Mouse (Mus musculus): ENCODE data around the gene Ruvbl2. TPM values are rescaled to one million over a fixed set of nuclear protein-coding genes. Genes with fewer than 3 reads are reported as not detected.
A peak's percentile ranks its signal among the peaks of the same experiment; 100 is the strongest.

Ruvbl2 gene
- polyA plus RNA-seq, 1 experiment from 2014 or later, result 67.1 TPM

- Histone ChIP-seq H3K9me3 (replicated peaks) (no peaks in the 10 kb centered on the region), H3K4me2 (no peak overlapping the region), H3K27me3 (no peaks in the 10 kb centered on the region), H3K36me3 (replicated peaks) (peaks cover 94% of the 10 kb centered on the region), H3K4me1 (replicated peaks) (peaks cover 13% of the 10 kb centered on the region), H3K9ac (no peak overlapping the region), H3K27ac (replicated peaks) (no peak overlapping the region), H3K4me3 (replicated peaks) (no peak overlapping the region)
- WGBS (ENCODE audit: insufficient replicate concordance), result 77% methylated on average over 8 of the region's 8 CpGs
- ATAC-seq (ENCODE audit: insufficient read depth), result no peak
Observed at GRCm38 (mm10) chr7:45426556-45426955, 11.3 kb downstream of the Ruvbl2 start.

GRCm38 (mm10) chr7:45421194-45421593, 16.7 kb downstream of the Ruvbl2 start:
- Histone ChIP-seq H3K27ac (replicated peaks) (no peak overlapping the region), H3K4me1 (replicated peaks) (no peaks in the 10 kb centered on the region), H3K9ac (no peak overlapping the region), H3K4me2 (no peak overlapping the region), H3K4me3 (replicated peaks) (no peak overlapping the region), H3K9me3 (replicated peaks) (no peaks in the 10 kb centered on the region), H3K27me3 (peaks cover 50% of the 10 kb centered on the region), H3K36me3 (replicated peaks) (peaks cover 50% of the 10 kb centered on the region)
- no peak for ATAC-seq (ENCODE audit: insufficient read depth)
- 84% methylated on average over 14 of the region's 14 CpGs for WGBS (ENCODE audit: insufficient replicate concordance)

GRCm38 (mm10) chr7:45420615-45420919, 17.3 kb downstream of the Ruvbl2 start, which contains the start of gene Lhb:
Lhb (plus strand) TSS chr7:45420820.
- Histone ChIP-seq H3K36me3 (replicated peaks) (peaks cover 47% of the 10 kb centered on the region), H3K4me1 (replicated peaks) (peaks cover 3% of the 10 kb centered on the region; the same call in 1 of the 2 replicates), H3K4me2 (no peak within 1 kb of the TSS), H3K27ac (replicated peaks) (no peak within 1 kb of the TSS), H3K9me3 (replicated peaks) (no peaks in the 10 kb centered on the region), H3K9ac (no peak within 1 kb of the TSS), H3K27me3 (peaks cover 56% of the 10 kb centered on the region), H3K4me3 (replicated peaks) (no peak within 1 kb of the TSS)
- ATAC-seq (ENCODE audit: insufficient read depth), result no peak
- WGBS (ENCODE audit: insufficient replicate concordance), result 57% methylated on average over 6 of the region's 6 CpGs

- WGBS (ENCODE audit: insufficient replicate concordance), result 32% methylated on average over 27 of the region's 27 CpGs
- H3K27me3 ChIP-seq, result peaks cover 62% of the 10 kb centered on the region
Observed at GRCm38 (mm10) chr7:45419859-45420614, 17.9 kb downstream of the Ruvbl2 start.

GRCm38 (mm10) chr7:45417962-45418492, 19.9 kb downstream of the Ruvbl2 start:
- H3K4me1 ChIP-seq (replicated peaks), result peaks cover 22% of the 10 kb centered on the region
- 9% methylated on average over 13 of the region's 13 CpGs for WGBS (ENCODE audit: insufficient replicate concordance)
- H3K36me3 ChIP-seq (replicated peaks), result peaks cover 22% of the 10 kb centered on the region
- no peak for ATAC-seq (ENCODE audit: insufficient read depth)
- H3K4me3 ChIP-seq (replicated peaks), result no peak overlapping the region
- no peak overlapping the region for H3K27ac ChIP-seq (replicated peaks)
- peaks cover 82% of the 10 kb centered on the region for H3K27me3 ChIP-seq
- H3K4me2 ChIP-seq, result no peak overlapping the region
- no peaks in the 10 kb centered on the region for H3K9me3 ChIP-seq (replicated peaks)
- H3K9ac ChIP-seq, result no peak overlapping the region

More at GRCm38 (mm10) chr7:45419859-45420614, 17.9 kb downstream of the Ruvbl2 start:
- no peak overlapping the region for H3K27ac ChIP-seq (replicated peaks)
- peaks cover 6% of the 10 kb centered on the region; the same call in 1 of the 2 replicates for H3K4me1 ChIP-seq (replicated peaks)
- no peak overlapping the region for H3K9ac ChIP-seq
- no peak overlapping the region for H3K4me3 ChIP-seq (replicated peaks)
- ATAC-seq (ENCODE audit: insufficient read depth), result no peak
- H3K36me3 ChIP-seq (replicated peaks), result peaks cover 42% of the 10 kb centered on the region
- no peaks in the 10 kb centered on the region for H3K9me3 ChIP-seq (replicated peaks)
- H3K4me2 ChIP-seq, result no peak overlapping the region

- H3K27ac ChIP-seq (replicated peaks), result no peak overlapping the region
- ATAC-seq (ENCODE audit: insufficient read depth), result no peak
- H3K9me3 ChIP-seq (replicated peaks), result no peaks in the 10 kb centered on the region
- H3K4me1 ChIP-seq (replicated peaks), result peaks cover 22% of the 10 kb centered on the region
- 8% methylated on average over 37 of the region's 37 CpGs for WGBS (ENCODE audit: insufficient replicate concordance)
- no peaks in the 10 kb centered on the region for H3K36me3 ChIP-seq (replicated peaks)
- H3K4me2 ChIP-seq, result peak overlapping the region; percentile 10; the same call in 1 of the 2 replicates
- no peak overlapping the region for H3K4me3 ChIP-seq (replicated peaks)
- no peak overlapping the region for H3K9ac ChIP-seq
- peaks cover 100% of the 10 kb centered on the region for H3K27me3 ChIP-seq
Observed at GRCm38 (mm10) chr7:45415636-45416035, 22.3 kb downstream of the Ruvbl2 start.

- Histone ChIP-seq H3K4me3 (replicated peaks) (no peak overlapping the region), H3K27me3 (peaks cover 100% of the 10 kb centered on the region), H3K4me1 (replicated peaks) (peaks cover 22% of the 10 kb centered on the region), H3K4me2 (no peak overlapping the region), H3K36me3 (replicated peaks) (no peaks in the 10 kb centered on the region), H3K9me3 (replicated peaks) (no peaks in the 10 kb centered on the region), H3K9ac (no peak overlapping the region), H3K27ac (replicated peaks) (no peak overlapping the region)
- WGBS (ENCODE audit: insufficient replicate concordance), result 18% methylated on average over 12 of the region's 12 CpGs
- ATAC-seq (ENCODE audit: insufficient read depth), result no peak
Observed at GRCm38 (mm10) chr7:45414740-45415224, 23.1 kb downstream of the Ruvbl2 start.

GRCm38 (mm10) chr7:45413864-45414739, 23.8 kb downstream of the Ruvbl2 start:
- ATAC-seq (ENCODE audit: insufficient read depth), result 0 out of 2 replicates have a peak, but pooled peaks have one; percentile 7
- Histone ChIP-seq H3K4me1 (replicated peaks) (peaks cover 22% of the 10 kb centered on the region), H3K9me3 (replicated peaks) (no peaks in the 10 kb centered on the region), H3K36me3 (replicated peaks) (no peaks in the 10 kb centered on the region), H3K27me3 (peaks cover 100% of the 10 kb centered on the region), H3K4me2 (peak overlapping the region; percentile 65), H3K9ac (no peak overlapping the region), H3K27ac (replicated peaks) (no peak overlapping the region), H3K4me3 (replicated peaks) (peak overlapping the region; percentile 46)
- 2% methylated on average over 27 of the region's 27 CpGs for WGBS (ENCODE audit: insufficient replicate concordance)

GRCm38 (mm10) chr7:45413113-45413863, 24.6 kb downstream of the Ruvbl2 start, which contains the start of gene Ntf5:
Ntf5 (plus strand) TSS chr7:45413695.
- no peaks in the 10 kb centered on the region for H3K9me3 ChIP-seq (replicated peaks)
- H3K9ac ChIP-seq, result no peak within 1 kb of the TSS
- H3K27me3 ChIP-seq, result peaks cover 100% of the 10 kb centered on the region
- WGBS (ENCODE audit: insufficient replicate concordance), result 3% methylated on average over 43 of the region's 45 CpGs
- peak within 1 kb of the TSS; percentile 65 for H3K4me2 ChIP-seq
- H3K4me3 ChIP-seq (replicated peaks), result peak within 1 kb of the TSS; percentile 46
- no peaks in the 10 kb centered on the region for H3K36me3 ChIP-seq (replicated peaks)
- H3K27ac ChIP-seq (replicated peaks), result no peak within 1 kb of the TSS
- H3K4me1 ChIP-seq (replicated peaks), result peaks cover 22% of the 10 kb centered on the region
- ATAC-seq (ENCODE audit: insufficient read depth), result 0 out of 2 replicates have a peak, but pooled peaks have one; percentile 7

- WGBS (ENCODE audit: insufficient replicate concordance), result 67% methylated on average over 2 of the region's 2 CpGs
- no peaks in the 10 kb centered on the region for H3K36me3 ChIP-seq (replicated peaks)
- H3K4me1 ChIP-seq (replicated peaks), result peaks cover 22% of the 10 kb centered on the region
- no peak overlapping the region for H3K27ac ChIP-seq (replicated peaks)
- no peak overlapping the region for H3K9ac ChIP-seq
- H3K4me3 ChIP-seq (replicated peaks), result no peak overlapping the region
- H3K4me2 ChIP-seq, result no peak overlapping the region
- H3K27me3 ChIP-seq, result peaks cover 100% of the 10 kb centered on the region
- no peaks in the 10 kb centered on the region for H3K9me3 ChIP-seq (replicated peaks)
- ATAC-seq (ENCODE audit: insufficient read depth), result no peak
Observed at GRCm38 (mm10) chr7:45412421-45412820, 25.5 kb downstream of the Ruvbl2 start.

All from liver, embryonic 15.5 days (tissue).